Mouse (Mus musculus) frontal cortex, adult (tissue): ENCODE results near the gene Clec2e.

ENCODE experiments used
- ATAC-seq: cut with Nextera tagmentation; 2 replicates; pipeline ENCODE4 v1.9.2; 2017; ENCODE audit warnings: mild to moderate bottlenecking, moderate library complexity, mixed read lengths; ENCODE audit not compliant: low TSS enrichment

The Clec2e gene

DNA sequence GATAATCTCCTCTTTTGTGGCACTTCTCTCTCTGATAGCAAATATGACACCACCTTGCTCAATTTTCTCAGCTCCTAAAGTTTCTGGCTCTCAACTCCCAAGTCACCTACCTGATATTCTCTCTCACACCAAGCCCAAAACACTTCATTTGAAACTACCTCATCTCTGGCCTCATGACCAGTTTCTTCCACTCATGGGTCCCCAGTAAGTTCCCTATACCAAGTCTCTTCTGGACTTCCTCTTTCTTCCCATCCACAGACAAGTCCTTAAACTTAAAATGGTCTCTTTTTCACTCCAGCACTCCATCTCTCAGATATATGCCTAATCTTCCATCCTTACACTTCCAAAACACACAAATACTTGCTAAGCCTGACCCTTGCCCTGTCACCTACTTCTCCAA is 42.7 kb downstream of the Clec2e start:
- ATAC-seq, result no peak

- ATAC-seq, result no peak
These were observed 44.5 kb downstream of the Clec2e start for GRCm38 (mm10) chr6:129056237-129056636.

DNA sequence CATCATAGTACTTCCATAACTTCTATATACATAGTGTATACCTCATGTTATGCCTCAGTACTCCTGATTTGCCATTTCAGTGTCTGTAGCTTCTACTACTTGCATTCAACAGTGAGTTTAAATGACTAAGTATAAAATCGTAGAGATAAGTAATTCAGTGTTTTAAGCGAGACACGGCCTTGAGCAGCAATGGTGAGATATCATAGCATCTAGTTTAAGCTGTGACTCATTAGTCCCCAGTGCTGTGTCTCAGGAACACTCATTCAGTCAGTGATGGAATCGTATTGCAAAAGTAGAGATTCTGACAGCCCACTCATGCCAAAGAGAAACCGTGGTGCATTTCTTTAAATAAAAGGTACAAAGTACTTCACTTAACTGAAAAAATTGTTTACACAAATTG is 49.0 kb downstream of the Clec2e start:
- ATAC-seq, result peak; percentile 87

GRCm38 (mm10) chr6:129051086-129051485 is 49.6 kb downstream of the Clec2e start:
- ATAC-seq, result no peak

DNA sequence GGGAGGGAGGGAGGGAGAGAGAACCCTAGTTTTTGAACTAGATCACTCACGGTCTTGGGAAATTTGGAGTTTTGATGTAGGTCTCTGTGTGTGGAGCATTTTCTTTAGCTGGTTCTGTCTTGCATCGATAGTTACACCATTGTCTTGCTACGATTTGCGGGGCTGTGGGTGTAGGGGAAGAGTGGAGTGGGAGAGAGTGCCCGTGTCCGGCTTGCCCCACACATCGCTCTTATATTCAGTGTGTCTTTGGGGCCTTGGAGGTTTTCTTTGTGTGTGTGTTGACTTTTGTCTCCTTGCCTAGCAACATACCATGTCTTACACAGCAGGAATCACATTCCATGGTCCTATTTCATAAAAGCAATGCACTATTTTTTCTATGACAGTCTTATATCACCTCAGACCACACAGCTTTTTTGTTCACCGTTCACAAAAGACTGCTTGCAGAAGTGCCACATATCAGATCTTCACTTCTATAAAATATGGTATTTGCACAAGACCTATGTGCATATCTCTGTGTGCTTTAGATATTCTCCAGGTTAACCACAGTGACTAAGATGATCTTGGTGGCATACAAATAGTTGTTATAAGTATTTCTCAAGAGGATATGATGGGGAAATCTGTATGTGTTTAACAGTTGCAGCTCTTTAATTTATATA is 51.0 kb downstream of the Clec2e start:
- no peak for ATAC-seq

DNA sequence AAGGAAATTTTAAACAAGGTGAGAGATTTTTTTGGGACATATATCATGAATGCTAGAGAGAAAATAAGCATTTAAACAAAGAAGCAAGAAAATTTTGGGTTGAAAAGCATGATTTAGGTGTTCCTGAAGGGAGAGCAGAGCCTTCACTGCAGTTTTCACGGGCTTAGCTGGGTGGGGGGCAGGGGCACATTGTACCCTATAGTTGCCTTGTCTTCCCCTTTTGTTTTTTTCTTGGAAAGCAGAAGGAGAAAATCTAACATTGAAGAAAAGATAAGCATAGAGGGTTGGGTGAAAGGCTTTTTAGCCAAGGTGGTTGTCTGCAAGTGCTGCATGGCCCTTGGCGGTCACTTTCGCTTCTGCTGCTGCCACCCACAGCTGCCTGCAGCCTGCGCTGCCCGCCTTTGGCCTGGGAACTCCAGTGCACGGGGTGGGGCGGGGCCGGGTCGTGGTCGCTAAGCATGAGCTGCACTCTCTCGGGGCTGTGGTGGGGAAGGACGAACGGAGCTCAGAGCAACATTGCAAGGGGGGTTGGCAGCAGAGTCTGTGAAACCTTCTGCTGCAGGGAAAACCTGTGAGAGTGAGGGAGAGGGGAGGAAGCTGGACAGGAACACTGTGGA is 51.7 kb downstream of the Clec2e start:
- ATAC-seq, result peak; percentile 89

GRCm38 (mm10) chr6:129048381-129048780 is 52.3 kb downstream of the Clec2e start:
- no peak for ATAC-seq

GRCm38 (mm10) chr6:129045601-129046000 is 55.1 kb downstream of the Clec2e start, which contains the start of gene Klrb1f:
Gene Klrb1f, plus strand, starts transcription at chr6:129045901.
- no peak for ATAC-seq

DNA sequence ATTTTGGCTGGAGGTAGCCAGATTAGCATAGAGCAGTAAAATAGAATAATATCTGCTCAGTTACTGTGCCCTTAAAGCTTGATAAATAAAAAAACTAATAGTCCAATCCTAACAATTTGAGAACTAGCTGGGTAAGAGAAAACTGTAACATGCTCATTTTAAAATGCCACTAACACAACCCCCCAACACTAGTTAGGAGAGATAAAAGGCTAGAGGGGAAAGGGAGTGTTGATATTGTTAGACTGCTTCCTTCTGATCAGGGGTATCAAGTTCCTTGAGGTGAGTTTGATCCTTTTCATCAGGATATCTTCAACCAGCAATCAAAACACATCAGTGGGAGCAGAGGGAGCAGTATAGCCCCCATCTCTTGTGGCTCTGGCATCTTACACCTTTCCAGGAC is 58.2 kb downstream of the Clec2e start:
- ATAC-seq, result no peak
